Mouse (Mus musculus) spleen, adult 2 months (tissue): ENCODE data around the gene Csrp1.

Source experiments
- CTCF ChIP-seq: fragments of 200-500 bp; IDR thresholded peaks from 2 replicates; pipeline ENCODE4 v1.5.1; 2011; ENCODE audit warnings: mild to moderate bottlenecking, inconsistent platforms; ENCODE audit not compliant: insufficient read depth, insufficient read length, insufficient replicate concordance; ENCODE audit errors: extremely low read depth
- POLR2A ChIP-seq: fragments of 200-500 bp; IDR thresholded peaks from 2 replicates; pipeline ENCODE4 v1.6.1; 2011; ENCODE audit warnings: low read depth, low read length, inconsistent platforms

- TF ChIP-seq POLR2A (no peak), CTCF (no peak)
These were observed 46.4 kb upstream of the Csrp1 start for GRCm38 (mm10) chr1:135673423-135673822.
